In genomic region chr2:18739216-18739615, GRCm38 (mm10) we compare ENCODE assay signal across 23 mouse cellular contexts. TPM values are rescaled to one million over a fixed set of nuclear protein-coding genes. Genes with fewer than 3 reads are reported as not detected.
DNase-seq lines count a peak whose midpoint lies in the region; ATAC-seq and TF ChIP-seq lines count a peak whose summit lies in the region.
"Had no signal": no experiment of that assay in that cellular context is flagged by ENCODE, and none has a peak within 500 bp of the region (broad histone marks: within the 10 kb centered on the region; RNA-seq: fewer than 3 reads in every experiment).

No protein-coding gene starts in this region.

- H3K4me1 ChIP-seq in forebrain, embryonic 13.5 days: peaks cover 4% of the 10 kb centered on the region; the same call in 1 of the 2 replicates
- H3K4me1 ChIP-seq in forebrain, embryonic 15.5 days: peaks cover 5% of the 10 kb centered on the region; the same call in 1 of the 2 replicates
- H3K4me1 ChIP-seq in forebrain, postnatal 0 days (ENCODE audit: insufficient read depth): no peaks in the 10 kb centered on the region
- peaks cover 8% of the 10 kb centered on the region; the same call in 1 of the 2 replicates for H3K4me1 ChIP-seq in forebrain, embryonic 12.5 days
- H3K4me1 ChIP-seq: embryonic facial prominence, embryonic 12.5 days had no signal

- ATAC-seq in forebrain, embryonic 13.5 days: peak; percentile 70
- ATAC-seq in forebrain, embryonic 15.5 days (replicated peaks): no peak
- ATAC-seq in forebrain, postnatal 0 days: no peak
- ATAC-seq in forebrain, embryonic 12.5 days (ENCODE audit: low FRiP score): no peak
- ATAC-seq: CD4-positive, CD25-positive, alpha-beta regulatory T cell, adult 4 months; forebrain, embryonic 16.5 days had no signal

- 17% methylated on average over 2 of the region's 2 CpGs for WGBS in forebrain, embryonic 13.5 days
- WGBS in forebrain, embryonic 15.5 days: 11% methylated on average over 2 of the region's 2 CpGs
- 9% methylated on average over 2 of the region's 2 CpGs for WGBS in forebrain, postnatal 0 days
- 19% methylated on average over 2 of the region's 2 CpGs for WGBS in forebrain, embryonic 12.5 days

- H3K36me3 ChIP-seq in forebrain, embryonic 13.5 days (ENCODE audit: poor library complexity, severe bottlenecking): no peaks in the 10 kb centered on the region
- H3K36me3 ChIP-seq in forebrain, embryonic 15.5 days: no peaks in the 10 kb centered on the region
- no peaks in the 10 kb centered on the region for H3K36me3 ChIP-seq in forebrain, postnatal 0 days (ENCODE audit: insufficient read depth)
- H3K36me3 ChIP-seq in forebrain, embryonic 12.5 days (replicated peaks): no peaks in the 10 kb centered on the region
- H3K36me3 ChIP-seq: embryonic facial prominence, embryonic 10.5 days; embryonic facial prominence, embryonic 12.5 days; G1E had no signal

- DNase-seq in forebrain, postnatal 0 days: peak; percentile 9
- peak; percentile 55 for DNase-seq in Muller cell, postnatal 12 days (ENCODE audit: inconsistent ontology term)
- peak; percentile 63 for DNase-seq in retina, embryonic 14.5 days (ENCODE audit: low spot score)
- no peak for DNase-seq in thymus, postnatal 0 days (ENCODE audit: low spot score)
- no peak for DNase-seq in kidney, postnatal 4 days
- DNase-seq: adrenal gland, adult 2 months; adrenal gland, postnatal 10 days; adrenal gland, postnatal 25 days; B cell, adult 2 months; cerebellum, adult 11-12 months; cerebellum, adult 2 months; cerebellum, adult 9-10 months; cerebellum, postnatal 10 days; cerebellum, postnatal 25 days had no signal

- no peak overlapping the region for H3K4me2 ChIP-seq in forebrain, embryonic 13.5 days
- H3K4me2 ChIP-seq in forebrain, embryonic 15.5 days (replicated peaks): no peak overlapping the region
- H3K4me2 ChIP-seq in forebrain, postnatal 0 days (ENCODE audit: low read depth): no peak overlapping the region
- H3K4me2 ChIP-seq in forebrain, embryonic 12.5 days: no peak overlapping the region
- H3K4me2 ChIP-seq: embryonic facial prominence, embryonic 12.5 days had no signal

- no peak for TF ChIP-seq CTCF in forebrain, postnatal 0 days (IDR thresholded peaks at IDR 0.05; ENCODE audit: low read depth)

- no peaks in the 10 kb centered on the region for H3K9me3 ChIP-seq in forebrain, embryonic 13.5 days (replicated peaks)
- H3K9me3 ChIP-seq in forebrain, embryonic 15.5 days: no peaks in the 10 kb centered on the region
- H3K9me3 ChIP-seq in forebrain, postnatal 0 days (ENCODE audit: low read length): no peaks in the 10 kb centered on the region
- no peaks in the 10 kb centered on the region for H3K9me3 ChIP-seq in forebrain, embryonic 12.5 days
- H3K9me3 ChIP-seq: embryonic facial prominence, embryonic 10.5 days; embryonic facial prominence, embryonic 12.5 days; G1E had no signal

- no peak overlapping the region for H3K4me3 ChIP-seq in forebrain, embryonic 13.5 days
- no peak overlapping the region for H3K4me3 ChIP-seq in forebrain, embryonic 15.5 days
- no peak overlapping the region for H3K4me3 ChIP-seq in forebrain, postnatal 0 days (ENCODE audit: low read depth, low read length)
- H3K4me3 ChIP-seq in forebrain, embryonic 12.5 days (replicated peaks): no peak overlapping the region
- H3K4me3 ChIP-seq: embryonic facial prominence, embryonic 10.5 days; embryonic facial prominence, embryonic 12.5 days had no signal

- no peak overlapping the region for H3K27ac ChIP-seq in forebrain, embryonic 13.5 days
- H3K27ac ChIP-seq in forebrain, embryonic 15.5 days (replicated peaks): no peak overlapping the region
- H3K27ac ChIP-seq in forebrain, postnatal 0 days (ENCODE audit: low read depth, low read length): no peak overlapping the region
- no peak overlapping the region for H3K27ac ChIP-seq in forebrain, embryonic 12.5 days
- H3K27ac ChIP-seq: embryonic facial prominence, embryonic 10.5 days; embryonic facial prominence, embryonic 12.5 days had no signal

- H3K9ac ChIP-seq in forebrain, embryonic 13.5 days: no peak overlapping the region
- H3K9ac ChIP-seq in forebrain, embryonic 15.5 days (replicated peaks): no peak overlapping the region
- H3K9ac ChIP-seq in forebrain, postnatal 0 days: no peak overlapping the region
- H3K9ac ChIP-seq in forebrain, embryonic 12.5 days: no peak overlapping the region
- H3K9ac ChIP-seq: embryonic facial prominence, embryonic 12.5 days had no signal

- H3K27me3 ChIP-seq in forebrain, embryonic 13.5 days: peaks cover 24% of the 10 kb centered on the region
- H3K27me3 ChIP-seq in forebrain, embryonic 15.5 days: peaks cover 3% of the 10 kb centered on the region; the same call in 1 of the 2 replicates
- peaks cover 5% of the 10 kb centered on the region; the same call in 1 of the 2 replicates for H3K27me3 ChIP-seq in forebrain, postnatal 0 days (ENCODE audit: insufficient read depth, low read length)
- peaks cover 14% of the 10 kb centered on the region for H3K27me3 ChIP-seq in forebrain, embryonic 12.5 days
- H3K27me3 ChIP-seq: CH12.LX; embryonic facial prominence, embryonic 12.5 days had no signal

RNA-seq across cellular contexts. Expression of gene Spag6, which starts 45.4 kb away (rescaled TPM):
- polyA plus RNA-seq in forebrain, embryonic 13.5 days (2015; fragmentation: Nextera tagmentation; extraction: Ambion mirVana): 0.20 and 0.32 TPM in 2 replicates
- polyA plus RNA-seq in forebrain, embryonic 15.5 days (2015; fragmentation: Nextera tagmentation; extraction: Ambion mirVana): 0.09 TPM in 1 of 2 replicates, not detected in the other
- not detected in 2 replicates for total RNA-seq in forebrain, postnatal 0 days (2014; rRNA removed)
- 0.06 and 0.21 TPM in 2 replicates for polyA plus RNA-seq in forebrain, postnatal 0 days (2015; fragmentation: Nextera tagmentation; extraction: Ambion mirVana)
- 0.18 and 0.50 TPM in 2 replicates for polyA plus RNA-seq in forebrain, embryonic 12.5 days (2016; fragmentation: Nextera tagmentation; extraction: Ambion mirVana)
- polyA plus RNA-seq in thymus, postnatal 0 days (2015; fragmentation: Nextera tagmentation; extraction: Ambion mirVana): not detected in 2 replicates
- polyA plus RNA-seq: adrenal gland, adult 2 months; CD4-positive, CD25-positive, alpha-beta regulatory T cell, adult 4 months; forebrain, embryonic 16.5 days had no signal

Comparison
In these comparisons a context has a peak if more than half of its experiments do, and no peak if none do; other contexts are left out.
1. DNase-seq: peak in forebrain, postnatal 0 days (single experiment), Muller cell, postnatal 12 days (single experiment) and retina, embryonic 14.5 days (single experiment); none in thymus, postnatal 0 days (single experiment) and kidney, postnatal 4 days (0 of 2).